Mouse (Mus musculus) heart, embryonic 13.5 days (tissue): ENCODE data around the gene Rasip1. TPM values are rescaled to one million over a fixed set of nuclear protein-coding genes. Genes with fewer than 3 reads are reported as not detected.

Experiments used
- ATAC-seq: fragments of 200-750 bp; cut with Nextera tagmentation; 2 replicates; pipeline ENCODE4 v1.8.0; 2017; ENCODE audit warnings: moderate TSS enrichment; ENCODE audit not compliant: insufficient number of reproducible peaks, low FRiP score, low TSS enrichment; ENCODE audit errors: extremely low read depth
- H3K27ac ChIP-seq: fragments of 300-500 bp; sonication (generic); replicated peaks from 2 replicates; pipeline ENCODE4 v1.5.1; 2015; ENCODE audit warnings: moderate library complexity, mild to moderate bottlenecking, inconsistent platforms
- H3K27me3 ChIP-seq: fragments of 300-500 bp; sonication (generic); replicated peaks from 2 replicates; pipeline ENCODE4 v1.6.1; 2015; ENCODE audit warnings: mild to moderate bottlenecking, inconsistent platforms
- H3K36me3 ChIP-seq: fragments of 300-500 bp; sonication (generic); 2 replicates; pipeline ENCODE4 v1.6.1; 2015; ENCODE audit warnings: mild to moderate bottlenecking, inconsistent platforms
- H3K4me1 ChIP-seq: fragments of 300-500 bp; sonication (generic); 2 replicates; pipeline ENCODE4 v1.6.1; 2015; ENCODE audit warnings: inconsistent platforms
- H3K4me2 ChIP-seq: fragments of 300-500 bp; sonication (generic); 2 replicates; pipeline ENCODE4 v1.6.1; 2015; ENCODE audit warnings: inconsistent platforms, mild to moderate bottlenecking, moderate library complexity
- H3K4me3 ChIP-seq: fragments of 300-500 bp; sonication (generic); 2 replicates; pipeline ENCODE4 v1.5.1; 2015; ENCODE audit warnings: moderate library complexity, mild to moderate bottlenecking, inconsistent platforms
- H3K9ac ChIP-seq: fragments of 300-500 bp; sonication (generic); 2 replicates; pipeline ENCODE4 v1.6.1; 2015; ENCODE audit warnings: inconsistent platforms, mild to moderate bottlenecking, moderate library complexity
- H3K9me3 ChIP-seq: fragments of 300-500 bp; sonication (generic); 2 replicates; pipeline ENCODE4 v1.6.1; 2016; ENCODE audit warnings: inconsistent platforms
- WGBS: fragments of 180-500 bp; shearing (Covaris S2); methylation state at CpG from one replicate; pipeline ENCODE4 v1.1.7; 2015; ENCODE audit warnings: mixed read lengths; 5-methylcytosine and 5-hydroxymethylcytosine counted together
- polyA plus RNA-seq: library from polyadenylated mRNA; unstranded; fragments of >200 nt; fragmentation: Nextera tagmentation; extraction: Ambion mirVana; gene quantifications from 2 replicates; pipeline ENCODE4 v1.2.1, GENCODE M21; 2015

Gene Rasip1
- polyA plus RNA-seq, 1 experiment from 2014 or later = 18.9 TPM

GRCm38 (mm10) chr7:45597527-45597926 is 29.8 kb upstream of the Rasip1 start:
- no peak for ATAC-seq
- Histone ChIP-seq H3K4me3 (no peak overlapping the region), H3K27ac (no peak overlapping the region), H3K9ac (no peak overlapping the region), H3K4me1 (peaks cover 13% of the 10 kb centered on the region), H3K4me2 (no peak overlapping the region), H3K36me3 (no peaks in the 10 kb centered on the region), H3K9me3 (no peaks in the 10 kb centered on the region), H3K27me3 (no peaks in the 10 kb centered on the region)
- 90% methylated on average over 6 of the region's 6 CpGs for WGBS

GRCm38 (mm10) chr7:45598960-45599879 is 28.1 kb upstream of the Rasip1 start:
- WGBS = 35% methylated on average over 18 of the region's 18 CpGs
- Histone ChIP-seq H3K36me3 (no peaks in the 10 kb centered on the region), H3K9me3 (no peaks in the 10 kb centered on the region), H3K27me3 (no peaks in the 10 kb centered on the region), H3K9ac (no peak overlapping the region), H3K4me3 (no peak overlapping the region), H3K4me1 (peaks cover 13% of the 10 kb centered on the region), H3K4me2 (peak overlapping the region; percentile 39), H3K27ac (no peak overlapping the region)
- ATAC-seq = no peak

- Histone ChIP-seq H3K27me3 (no peaks in the 10 kb centered on the region), H3K4me2 (no peak overlapping the region), H3K4me3 (no peak overlapping the region), H3K27ac (no peak overlapping the region), H3K36me3 (no peaks in the 10 kb centered on the region), H3K9ac (no peak overlapping the region), H3K4me1 (no peaks in the 10 kb centered on the region), H3K9me3 (no peaks in the 10 kb centered on the region)
- no peak for ATAC-seq
- 74% methylated on average over 9 of the region's 9 CpGs for WGBS
These were observed 21.5 kb upstream of the Rasip1 start for GRCm38 (mm10) chr7:45605704-45606289.

- no peak overlapping the region for H3K4me2 ChIP-seq
- H3K27ac ChIP-seq = no peak overlapping the region
- H3K4me1 ChIP-seq = no peaks in the 10 kb centered on the region
- no peaks in the 10 kb centered on the region for H3K36me3 ChIP-seq
- no peak for ATAC-seq
- peaks cover 1% of the 10 kb centered on the region; the same call in 1 of the 2 replicates for H3K27me3 ChIP-seq
- 73% methylated on average over 1 of the region's 1 CpGs for WGBS
- no peak overlapping the region for H3K9ac ChIP-seq
- H3K9me3 ChIP-seq = no peaks in the 10 kb centered on the region
- no peak overlapping the region for H3K4me3 ChIP-seq
These were observed 17.8 kb upstream of the Rasip1 start for GRCm38 (mm10) chr7:45609511-45609910.

GRCm38 (mm10) chr7:45616277-45616676 is 11.0 kb upstream of the Rasip1 start:
- no peak for ATAC-seq
- H3K9ac ChIP-seq = no peak overlapping the region
- no peak overlapping the region for H3K4me2 ChIP-seq
- H3K27me3 ChIP-seq = peaks cover 58% of the 10 kb centered on the region
- 18% methylated on average over 6 of the region's 6 CpGs for WGBS
- no peaks in the 10 kb centered on the region for H3K9me3 ChIP-seq
- H3K4me1 ChIP-seq = peaks cover 11% of the 10 kb centered on the region
- H3K27ac ChIP-seq = no peak overlapping the region
- no peaks in the 10 kb centered on the region for H3K36me3 ChIP-seq
- H3K4me3 ChIP-seq = no peak overlapping the region

- H3K27ac ChIP-seq = no peak within 1 kb of the TSS
- ATAC-seq = no peak
- 8% methylated on average over 31 of the region's 31 CpGs for WGBS
- H3K9me3 ChIP-seq = no peaks in the 10 kb centered on the region
- H3K9ac ChIP-seq = no peak within 1 kb of the TSS; the same call in 1 of the 2 replicates
- no peaks in the 10 kb centered on the region for H3K36me3 ChIP-seq
- H3K4me2 ChIP-seq = peak within 1 kb of the TSS; percentile 46
- H3K4me3 ChIP-seq = peak within 1 kb of the TSS; percentile 13
- H3K4me1 ChIP-seq = peaks cover 16% of the 10 kb centered on the region
- H3K27me3 ChIP-seq = peaks cover 58% of the 10 kb centered on the region
These were observed 10.1 kb upstream of the Rasip1 start, which contains the start of gene Fut1 for GRCm38 (mm10) chr7:45617042-45617695. Fut1 (plus strand) TSS chr7:45617289.

GRCm38 (mm10) chr7:45618316-45618715 is 9.0 kb upstream of the Rasip1 start:
- H3K4me1 ChIP-seq = peaks cover 16% of the 10 kb centered on the region
- no peak for ATAC-seq
- no peaks in the 10 kb centered on the region for H3K9me3 ChIP-seq
- no peaks in the 10 kb centered on the region for H3K36me3 ChIP-seq
- no peak overlapping the region for H3K27ac ChIP-seq
- no peak overlapping the region for H3K9ac ChIP-seq
- peaks cover 62% of the 10 kb centered on the region for H3K27me3 ChIP-seq
- H3K4me2 ChIP-seq = no peak overlapping the region
- WGBS = 69% methylated on average over 5 of the region's 5 CpGs
- H3K4me3 ChIP-seq = no peak overlapping the region

GRCm38 (mm10) chr7:45619592-45619991 is 7.7 kb upstream of the Rasip1 start:
- no peak overlapping the region for H3K9ac ChIP-seq
- no peak for ATAC-seq
- no peak overlapping the region for H3K4me2 ChIP-seq
- 76% methylated on average over 5 of the region's 5 CpGs for WGBS
- H3K27ac ChIP-seq = no peak overlapping the region
- H3K27me3 ChIP-seq = peaks cover 60% of the 10 kb centered on the region
- no peaks in the 10 kb centered on the region for H3K9me3 ChIP-seq
- no peak overlapping the region for H3K4me3 ChIP-seq
- H3K4me1 ChIP-seq = peaks cover 16% of the 10 kb centered on the region
- no peaks in the 10 kb centered on the region for H3K36me3 ChIP-seq

- no peak for ATAC-seq
- Histone ChIP-seq H3K9me3 (no peaks in the 10 kb centered on the region), H3K4me2 (peak within 1 kb of the TSS; percentile 44), H3K9ac (no peak within 1 kb of the TSS), H3K4me1 (peaks cover 11% of the 10 kb centered on the region), H3K27ac (no peak within 1 kb of the TSS), H3K36me3 (no peaks in the 10 kb centered on the region), H3K4me3 (peak within 1 kb of the TSS; percentile 26), H3K27me3 (peaks cover 43% of the 10 kb centered on the region)
- WGBS = 23% methylated on average over 9 of the region's 9 CpGs
These were observed 5.8 kb upstream of the Rasip1 start, which contains the start of gene Izumo1 for GRCm38 (mm10) chr7:45621443-45621842. Izumo1 (plus strand) TSS chr7:45621811.

- H3K36me3 ChIP-seq = no peaks in the 10 kb centered on the region
- no peak overlapping the region for H3K4me2 ChIP-seq
- peaks cover 43% of the 10 kb centered on the region for H3K27me3 ChIP-seq
- H3K4me3 ChIP-seq = no peak overlapping the region
- no peak for ATAC-seq
- no peaks in the 10 kb centered on the region for H3K9me3 ChIP-seq
- WGBS = 90% methylated on average over 11 of the region's 11 CpGs
- H3K9ac ChIP-seq = no peak overlapping the region
- H3K27ac ChIP-seq = no peak overlapping the region
- H3K4me1 ChIP-seq = peaks cover 9% of the 10 kb centered on the region
These were observed 3.8 kb upstream of the Rasip1 start for GRCm38 (mm10) chr7:45623507-45623906.

GRCm38 (mm10) chr7:45624718-45625117 is 2.6 kb upstream of the Rasip1 start:
- peaks cover 39% of the 10 kb centered on the region for H3K27me3 ChIP-seq
- no peak overlapping the region for H3K4me2 ChIP-seq
- H3K27ac ChIP-seq = no peak overlapping the region
- no peak for ATAC-seq
- no peak overlapping the region for H3K4me3 ChIP-seq
- H3K9me3 ChIP-seq = no peaks in the 10 kb centered on the region
- 67% methylated on average over 3 of the region's 3 CpGs for WGBS
- no peak overlapping the region for H3K9ac ChIP-seq
- H3K4me1 ChIP-seq = peaks cover 10% of the 10 kb centered on the region
- H3K36me3 ChIP-seq = no peaks in the 10 kb centered on the region
